Mouse (Mus musculus): ENCODE results near the gene Ccdc92b. TPM values are rescaled to one million over a fixed set of nuclear protein-coding genes. Genes with fewer than 3 reads are reported as not detected.

The Ccdc92b gene
- total and polyA plus RNA-seq, 3 experiments: not detected

DNA sequence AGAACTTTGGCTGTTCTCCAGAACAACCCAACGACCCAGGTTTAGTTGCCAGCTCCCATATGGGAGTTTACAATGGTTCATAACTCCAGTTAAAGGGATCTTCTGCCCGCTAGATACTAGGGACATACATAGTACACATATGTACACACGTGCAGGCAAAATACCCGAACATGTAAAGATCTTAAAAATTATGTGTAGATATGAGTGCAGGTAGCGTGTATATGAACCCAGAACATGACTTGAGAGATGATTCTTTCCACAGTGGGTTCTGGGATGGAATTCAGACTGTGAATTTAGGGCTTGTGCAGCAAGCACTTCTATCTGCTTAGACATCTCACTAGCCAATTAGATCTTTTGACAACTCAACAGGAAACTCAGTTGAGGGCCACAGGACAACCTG is 52.4 kb downstream of the Ccdc92b start:
- in situ Hi-C loops (cut with MboI; ENCODE audit: low pct_ligation_motif_present, low pct_unique_long_range_greater_than_20kb, low sequenced_read_pairs): no loop called here
- Histone ChIP-seq H3K79me2 (replicated peaks; ENCODE audit: control insufficient read depth, extremely low read depth, insufficient read depth, poor library complexity, severe bottlenecking) (no peaks in the 10 kb centered on the region; the same call in 1 of the 2 replicates), H3K4me2 (ENCODE audit: insufficient read depth, low read depth, poor library complexity, severe bottlenecking) (no peak overlapping the region), H3K27me3 (replicated peaks) (no peaks in the 10 kb centered on the region), H3K4me3 (replicated peaks in 1 of 3; ENCODE audit: low read depth in 2 of 3, low read length in 2 of 3, poor library complexity in 1 of 3) (no peak overlapping the region), H3K36me3 (replicated peaks in 1 of 2; ENCODE audit: control insufficient read depth in 1 of 2, insufficient read depth in 1 of 2, low read length in 1 of 2) (peaks cover 60 to 91% of the 10 kb centered on the region in 2 experiments), H3K9me3 (replicated peaks; ENCODE audit: low read length) (no peaks in the 10 kb centered on the region), H3K4me1 (ENCODE audit: control insufficient read depth in 1 of 2, insufficient read depth in 2 of 2) (no peaks in the 10 kb centered on the region), H3K27ac (ENCODE audit: insufficient read depth, low read depth) (no peak overlapping the region), H3K9ac (ENCODE audit: insufficient read depth, low read depth) (no peak overlapping the region)
- TF ChIP-seq RAD21 (IDR thresholded peaks at IDR 0.05; ENCODE audit: low read depth, low read length) (no peak), POLR2AphosphoS2 (IDR thresholded peaks at IDR 0.05; ENCODE audit: low read depth, low read length) (0 out of 2 replicates have a peak, but pooled peaks have one; percentile 73), ZMIZ1 (IDR thresholded peaks at IDR 0.05; ENCODE audit: low read depth, low read length) (0 out of 2 replicates have a peak, but pooled peaks have one; percentile 55), HCFC1 (IDR thresholded peaks at IDR 0.05; ENCODE audit: low read depth, low read length) (no peak)
- dilution Hi-C loops (cut with MboI; ENCODE audit: extremely low pct_ligation_motif_present, extremely low pct_unique_long_range_greater_than_20kb, low sequenced_read_pairs): no loop called here
- DNase-seq (ENCODE audit: extremely low read depth): no peak

DNA sequence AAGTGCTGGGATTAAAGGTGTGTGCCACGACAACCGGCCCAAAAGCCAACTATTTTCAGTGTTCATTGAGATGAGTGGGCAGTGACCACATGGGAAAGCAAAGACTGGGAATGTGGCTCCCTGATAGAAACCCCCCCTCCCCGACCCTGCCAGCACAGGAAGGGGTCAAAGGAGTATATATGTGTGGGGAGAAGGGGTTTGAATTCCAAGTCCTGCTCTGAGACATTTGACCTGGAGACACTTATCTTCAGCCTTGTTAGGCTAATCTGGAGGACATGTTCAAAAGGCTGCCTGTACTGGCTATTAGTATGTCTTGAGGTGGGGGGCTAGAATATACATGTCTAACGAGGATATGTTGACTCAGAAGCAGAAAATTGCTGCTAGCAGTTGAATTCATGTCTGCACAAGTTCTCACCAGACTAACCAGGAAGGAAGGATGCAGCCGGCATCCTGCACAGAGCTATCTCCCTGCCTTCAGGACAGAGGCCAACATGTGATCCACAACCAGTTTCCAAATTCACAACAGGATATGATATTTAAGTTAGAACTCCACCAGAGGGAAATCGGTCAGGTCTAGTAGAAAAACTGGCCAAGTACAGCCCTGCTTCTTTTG is 53.6 kb downstream of the Ccdc92b start:
- Histone ChIP-seq H3K27me3 (replicated peaks) (no peaks in the 10 kb centered on the region), H3K27ac (ENCODE audit: insufficient read depth, low read depth) (no peak overlapping the region), H3K79me2 (replicated peaks; ENCODE audit: control insufficient read depth, extremely low read depth, insufficient read depth, poor library complexity, severe bottlenecking) (peaks cover 6% of the 10 kb centered on the region; the same call in 1 of the 2 replicates), H3K9me3 (replicated peaks; ENCODE audit: low read length) (no peaks in the 10 kb centered on the region), H3K4me3 (replicated peaks in 1 of 3; ENCODE audit: low read depth in 2 of 3, low read length in 2 of 3, poor library complexity in 1 of 3) (no peak overlapping the region), H3K4me1 (ENCODE audit: control insufficient read depth in 1 of 2, insufficient read depth in 2 of 2) (no peaks in the 10 kb centered on the region), H3K9ac (ENCODE audit: insufficient read depth, low read depth) (no peak overlapping the region), H3K36me3 (replicated peaks in 1 of 2; ENCODE audit: control insufficient read depth in 1 of 2, insufficient read depth in 1 of 2, low read length in 1 of 2) (peaks cover 60 to 91% of the 10 kb centered on the region in 2 experiments), H3K4me2 (ENCODE audit: insufficient read depth, low read depth, poor library complexity, severe bottlenecking) (no peak overlapping the region)
- DNase-seq (ENCODE audit: extremely low read depth): no peak
- in situ Hi-C loops (cut with MboI; ENCODE audit: low pct_ligation_motif_present, low pct_unique_long_range_greater_than_20kb, low sequenced_read_pairs) (no loop called here), dilution Hi-C loops (cut with MboI; ENCODE audit: extremely low pct_ligation_motif_present, extremely low pct_unique_long_range_greater_than_20kb, low sequenced_read_pairs) (no loop called here)
- TF ChIP-seq POLR2AphosphoS2 (IDR thresholded peaks at IDR 0.05; ENCODE audit: low read depth, low read length): peak; percentile 93
- no peak for TF ChIP-seq EP300 (IDR thresholded peaks at IDR 0.05; ENCODE audit: low read length)

DNA sequence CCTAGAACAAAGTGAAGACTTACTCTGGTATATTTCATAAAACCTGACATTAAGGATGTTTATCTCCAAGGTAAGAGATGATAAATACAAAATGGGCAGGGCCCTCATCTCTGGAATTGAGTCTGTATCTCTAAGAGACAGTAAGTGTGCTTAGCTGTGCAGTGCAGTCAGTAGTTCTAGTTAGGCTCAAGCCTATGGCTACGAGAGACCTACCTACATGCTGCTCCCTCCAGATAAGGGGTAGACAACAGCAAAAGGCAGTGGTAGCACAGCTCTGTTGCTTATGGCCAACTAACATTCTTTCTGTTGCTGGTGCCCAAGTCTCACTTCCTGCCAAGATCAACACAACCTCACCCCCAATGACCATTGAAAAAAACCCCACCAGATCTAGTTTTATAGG is 54.2 kb downstream of the Ccdc92b start:
- Histone ChIP-seq H3K36me3 (replicated peaks in 1 of 2; ENCODE audit: control insufficient read depth in 1 of 2, insufficient read depth in 1 of 2, low read length in 1 of 2) (peaks cover 64 to 93% of the 10 kb centered on the region in 2 experiments), H3K4me2 (ENCODE audit: insufficient read depth, low read depth, poor library complexity, severe bottlenecking) (no peak overlapping the region), H3K4me1 (ENCODE audit: control insufficient read depth in 1 of 2, insufficient read depth in 2 of 2) (no peaks in the 10 kb centered on the region), H3K9me3 (replicated peaks; ENCODE audit: low read length) (no peaks in the 10 kb centered on the region), H3K27me3 (replicated peaks) (no peaks in the 10 kb centered on the region), H3K9ac (ENCODE audit: insufficient read depth, low read depth) (no peak overlapping the region), H3K27ac (ENCODE audit: insufficient read depth, low read depth) (0 out of 2 replicates have a peak overlapping the region, but pooled peaks have one; percentile 4), H3K4me3 (replicated peaks in 1 of 3; ENCODE audit: low read depth in 2 of 3, low read length in 2 of 3, poor library complexity in 1 of 3) (no peak overlapping the region), H3K79me2 (replicated peaks; ENCODE audit: control insufficient read depth, extremely low read depth, insufficient read depth, poor library complexity, severe bottlenecking) (peaks cover 9% of the 10 kb centered on the region; the same call in 1 of the 2 replicates)
- dilution Hi-C loops (cut with MboI; ENCODE audit: extremely low pct_ligation_motif_present, extremely low pct_unique_long_range_greater_than_20kb, low sequenced_read_pairs): no loop called here
- DNase-seq (ENCODE audit: extremely low read depth): no peak
- TF ChIP-seq POLR2A (IDR thresholded peaks at IDR 0.05; ENCODE audit: low read depth, low read length) (peak; percentile 19; the same call in 1 of the 2 replicates), IRF4 (IDR thresholded peaks at IDR 0.05; ENCODE audit: low read depth, low read length) (no peak)
- in situ Hi-C loops (cut with MboI; ENCODE audit: low pct_ligation_motif_present, low pct_unique_long_range_greater_than_20kb, low sequenced_read_pairs): no loop called here

Measured in CH12.LX (cell line).